Mouse (Mus musculus) inflammation-experienced regulatory T-cells, adult 16 weeks (primary cell): ENCODE results near the gene Pum3. TPM values are rescaled to one million over a fixed set of nuclear protein-coding genes. Genes with fewer than 3 reads are reported as not detected.

ENCODE experiments used
- polyA plus RNA-seq: library from polyadenylated mRNA; unstranded; fragments of 100-300 nt; shearing (Covaris generic); gene quantifications from one replicate; pipeline ENCODE4 v1.2.1, GENCODE M21; 2017

Gene Pum3
- 81.0 TPM for polyA plus RNA-seq

DNA sequence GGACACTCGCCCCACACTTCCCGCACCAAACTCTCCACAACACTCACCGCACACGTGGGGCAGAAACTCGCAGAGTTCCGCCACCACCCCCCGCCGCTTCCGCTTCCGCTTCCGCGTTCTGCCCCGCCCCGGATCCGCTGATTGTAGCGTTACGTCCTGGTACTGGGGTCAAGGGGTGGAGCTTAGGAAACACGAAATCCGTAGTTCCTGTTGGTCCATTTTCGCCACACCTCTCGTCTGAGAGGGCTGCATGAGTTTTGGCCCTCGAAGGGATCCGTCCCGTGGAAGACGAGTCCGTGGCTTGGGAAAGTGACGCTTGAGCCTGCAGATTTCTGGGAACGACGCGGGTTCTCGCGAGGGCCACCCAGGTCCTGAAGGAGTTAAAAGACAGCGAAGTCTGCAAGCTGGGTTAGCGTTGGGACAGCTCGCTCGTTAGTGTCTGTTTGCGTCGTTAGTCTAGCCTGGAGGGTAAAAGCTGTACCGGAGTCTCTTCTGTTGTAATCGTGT is at the start of gene Pum3:
Gene Pum3, minus strand, starts transcription at position 81 of the 507 bp plus-strand sequence.

Other genes starting within 250 kb of the Pum3 start
- 0.06 TPM for gene Vldlr, start 213.3 kb downstream of the Pum3 start, polyA plus RNA-seq
- gene Kcnv2, start 107.2 kb downstream of the Pum3 start, polyA plus RNA-seq: not detected